Mouse (Mus musculus) c-Kit-positive CD71-negative TER-119-negative erythroid progenitor cells, embryonic 14.5 days (primary cell): ENCODE data around the gene Rbfox2.

Experiments
- DNase-seq: peaks from one replicate; pipeline ENCODE4 v3.0.0-alpha.2; 2013; ENCODE audit warnings: low read depth

The Rbfox2 gene

GRCm38 (mm10) chr15:77104349-77105158 lies 202.2 kb downstream of the Rbfox2 start:
- DNase-seq, result no peak

DNA sequence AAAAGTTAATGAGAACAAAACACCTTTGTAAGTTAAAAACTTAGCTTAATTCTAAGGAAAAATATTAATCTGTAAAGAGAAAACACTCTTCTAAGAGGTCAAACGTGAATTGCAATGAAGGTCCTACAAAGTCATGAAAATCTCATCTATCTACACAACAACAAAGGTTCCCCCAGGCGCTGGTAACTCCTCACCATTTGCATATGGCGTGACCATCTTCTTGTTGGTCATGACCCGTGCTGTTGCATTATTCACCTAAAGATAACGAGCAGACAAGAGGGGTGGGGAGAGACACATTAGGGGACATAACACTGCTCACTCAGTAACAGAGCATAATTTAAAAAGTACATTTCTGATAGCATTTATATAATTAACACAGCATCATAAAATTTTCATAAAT lies 204.1 kb downstream of the Rbfox2 start:
- DNase-seq, result no peak

- DNase-seq, result no peak
Measured at GRCm38 (mm10) chr15:77099756-77100155, 207.0 kb downstream of the Rbfox2 start.

GRCm38 (mm10) chr15:77097358-77097757 lies 209.4 kb downstream of the Rbfox2 start:
- no peak for DNase-seq

DNA sequence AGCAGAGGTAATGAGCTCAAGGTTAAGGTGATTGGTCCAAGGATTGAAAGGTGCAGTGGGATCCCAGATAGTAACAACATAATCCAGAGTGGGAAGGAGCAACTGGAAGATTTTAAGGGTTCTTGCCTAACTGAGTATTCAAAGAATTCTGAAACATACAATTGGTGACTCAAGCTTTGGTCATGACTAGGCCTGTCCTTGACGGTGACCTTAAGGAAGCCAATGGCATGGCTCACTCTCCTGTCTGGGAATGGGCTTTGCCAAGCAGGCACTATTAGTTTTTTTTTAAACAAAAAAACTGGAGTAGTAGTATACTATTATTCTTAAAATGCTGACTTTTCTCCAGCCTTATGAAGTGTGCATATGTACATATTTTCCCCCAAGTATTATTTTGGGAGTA lies 211.6 kb downstream of the Rbfox2 start:
- no peak for DNase-seq

DNA sequence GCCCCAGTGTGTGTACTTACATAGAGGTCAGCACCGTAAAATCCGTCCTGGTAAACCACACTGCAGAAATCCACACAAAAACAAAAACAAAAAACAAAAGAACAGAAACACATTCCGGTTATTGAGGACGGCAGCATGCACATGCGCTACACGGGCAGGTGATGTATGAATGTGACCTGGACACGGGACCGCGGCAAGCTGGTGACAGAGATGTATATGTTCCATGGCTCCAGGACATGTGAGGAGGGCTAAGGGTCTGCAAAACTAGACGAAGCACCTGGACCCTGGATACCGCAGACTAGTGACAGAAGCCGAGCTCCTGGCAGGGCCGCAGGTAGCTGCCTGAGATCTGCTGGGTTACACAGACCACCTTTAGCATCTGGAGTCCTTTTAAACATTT lies 212.4 kb downstream of the Rbfox2 start:
- DNase-seq, result no peak

- DNase-seq, result no peak
Measured at GRCm38 (mm10) chr15:77091394-77091793, 215.4 kb downstream of the Rbfox2 start.

GRCm38 (mm10) chr15:77090531-77090930 lies 216.3 kb downstream of the Rbfox2 start:
- no peak for DNase-seq

DNA sequence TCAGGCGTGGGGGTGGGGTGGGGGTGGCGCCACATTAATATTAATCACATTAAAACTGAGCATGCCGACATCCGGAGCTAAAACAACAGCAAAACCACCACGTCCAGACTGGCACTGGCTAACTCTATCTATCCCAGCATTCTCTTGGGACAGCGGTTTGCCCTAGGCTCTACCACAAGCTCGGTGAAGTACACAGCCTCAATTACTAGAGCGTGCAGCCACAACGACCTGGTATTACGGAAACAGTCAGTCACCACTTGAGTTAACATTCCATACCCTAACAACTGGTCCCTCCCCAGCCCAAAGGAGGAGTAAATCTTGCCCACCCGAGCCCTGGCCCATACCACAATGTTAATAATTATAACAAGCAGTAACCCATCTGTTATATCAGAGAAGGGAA lies 217.6 kb downstream of the Rbfox2 start:
- no peak for DNase-seq

GRCm38 (mm10) chr15:77086488-77086887 lies 220.3 kb downstream of the Rbfox2 start:
- DNase-seq, result no peak

GRCm38 (mm10) chr15:77085818-77086217 lies 221.0 kb downstream of the Rbfox2 start:
- no peak for DNase-seq

- no peak for DNase-seq
Measured at GRCm38 (mm10) chr15:77081454-77081853, 225.3 kb downstream of the Rbfox2 start.

DNA sequence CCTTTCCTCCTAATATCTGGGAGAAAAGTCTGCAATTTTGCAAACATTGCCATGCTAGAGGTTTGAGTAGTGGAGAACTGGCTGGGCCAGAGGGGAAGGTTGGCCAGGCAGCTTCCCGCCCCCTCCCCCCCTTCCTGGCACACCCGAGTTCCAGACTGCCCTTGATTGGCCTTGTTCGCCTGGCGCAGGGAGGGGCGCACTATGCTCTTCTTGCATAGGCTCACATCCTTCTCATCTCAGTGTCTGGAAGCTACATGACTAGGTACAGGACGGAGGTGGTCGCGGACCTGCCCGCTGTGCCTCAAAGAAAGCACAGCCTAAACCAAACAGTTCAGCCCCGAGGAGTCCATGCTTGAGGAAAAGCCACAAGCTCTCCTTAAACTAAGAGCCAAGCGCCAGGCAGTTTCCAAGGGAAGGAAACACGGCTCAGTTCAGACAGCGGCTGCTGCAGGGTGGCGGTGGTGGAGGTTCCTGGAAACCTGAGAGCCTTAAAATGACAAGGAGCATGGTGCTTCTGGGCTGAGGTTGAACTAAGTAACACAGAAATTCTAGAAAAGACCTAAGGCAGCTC lies 226.0 kb downstream of the Rbfox2 start:
- no peak for DNase-seq

- no peak for DNase-seq
Measured at GRCm38 (mm10) chr15:77079890-77080361, 226.9 kb downstream of the Rbfox2 start.

GRCm38 (mm10) chr15:77079256-77079822 lies 227.5 kb downstream of the Rbfox2 start:
- no peak for DNase-seq

GRCm38 (mm10) chr15:77078786-77079185 lies 228.0 kb downstream of the Rbfox2 start:
- DNase-seq, result no peak

DNA sequence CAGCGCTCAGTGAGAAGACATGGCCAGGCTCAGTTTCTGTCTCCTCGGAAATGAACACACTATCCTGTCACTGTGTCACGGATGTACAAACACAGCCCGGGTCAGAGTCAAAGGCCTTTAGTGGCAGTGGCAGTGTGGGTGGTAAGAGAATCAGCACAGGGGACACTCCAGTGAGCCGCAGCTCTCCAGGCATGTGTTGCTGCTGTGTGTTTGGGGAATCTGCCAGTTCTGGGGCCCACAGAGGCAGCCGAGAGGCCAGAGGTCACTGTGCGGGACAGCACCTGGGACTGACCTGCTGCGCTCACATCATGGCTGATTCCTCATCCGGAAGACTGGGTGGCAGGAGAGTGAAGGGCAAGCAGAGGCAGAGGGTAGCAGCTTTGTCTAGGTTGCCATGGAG lies 228.9 kb downstream of the Rbfox2 start:
- no peak for DNase-seq

DNA sequence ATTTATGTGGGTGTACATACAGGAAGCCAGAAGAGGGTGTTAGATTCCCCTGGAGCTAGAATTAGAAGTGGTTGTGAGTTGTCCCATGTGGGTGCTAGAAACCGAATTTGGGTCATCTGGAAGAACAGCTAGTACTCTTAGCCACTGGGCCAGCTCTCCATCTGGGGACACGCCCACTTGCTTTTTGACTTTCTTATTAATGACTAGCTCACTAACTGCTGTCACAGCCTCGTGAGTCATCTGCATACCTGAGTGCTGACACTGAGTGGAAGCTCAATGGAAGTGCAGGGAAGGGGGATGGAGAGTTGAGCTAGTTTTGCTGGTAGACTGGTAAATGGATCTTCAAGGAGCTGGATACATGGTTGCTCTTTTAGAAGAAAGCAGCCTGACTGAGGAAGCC lies 230.3 kb downstream of the Rbfox2 start:
- DNase-seq, result no peak

- no peak for DNase-seq
Measured at GRCm38 (mm10) chr15:77072556-77073163, 234.1 kb downstream of the Rbfox2 start.

DNA sequence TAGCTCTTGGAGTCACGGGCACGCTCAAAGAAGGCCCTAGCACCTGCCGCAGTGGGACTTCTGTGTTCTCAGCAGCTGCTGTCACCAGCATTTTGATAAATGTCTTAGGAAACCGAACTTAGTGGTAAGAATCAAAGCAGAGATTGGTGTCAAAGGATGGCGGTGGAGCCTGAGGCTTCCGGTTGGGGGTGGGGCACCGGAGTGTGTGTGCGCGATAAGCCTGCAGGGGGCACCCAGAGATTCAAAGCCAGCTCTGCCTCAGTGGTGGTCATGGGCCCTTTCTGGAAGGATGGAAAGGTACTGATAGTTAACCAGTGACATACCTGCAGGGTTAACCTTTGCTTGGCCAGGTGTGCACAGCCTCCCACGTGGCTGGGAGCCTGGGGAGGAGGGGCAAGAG lies 235.3 kb downstream of the Rbfox2 start:
- DNase-seq, result peak; percentile 19

- no peak for DNase-seq
Measured at GRCm38 (mm10) chr15:77070745-77071268, 236.0 kb downstream of the Rbfox2 start.

- DNase-seq, result no peak
Measured at GRCm38 (mm10) chr15:77069019-77069418, 237.8 kb downstream of the Rbfox2 start.

- DNase-seq, result no peak
Measured at GRCm38 (mm10) chr15:77068439-77068861, 238.4 kb downstream of the Rbfox2 start.
